Mouse (Mus musculus) urinary bladder, postnatal 4 days (tissue): ENCODE data around the gene Tex22.

Source experiments
- DNase-seq, 2 experiments: peaks; one replicate each; pipeline ENCODE4 v3.0.0; 2021 to 2022; ENCODE audit warnings: low spot score in 2 of 2

Tex22 gene

GRCm38 (mm10) chr12:113074329-113075062 lies at the start of gene Tex22:
TSS of gene Tex22 (plus strand) at chr12:113074502.
- DNase-seq = peak; percentile 83 to 86

DNA sequence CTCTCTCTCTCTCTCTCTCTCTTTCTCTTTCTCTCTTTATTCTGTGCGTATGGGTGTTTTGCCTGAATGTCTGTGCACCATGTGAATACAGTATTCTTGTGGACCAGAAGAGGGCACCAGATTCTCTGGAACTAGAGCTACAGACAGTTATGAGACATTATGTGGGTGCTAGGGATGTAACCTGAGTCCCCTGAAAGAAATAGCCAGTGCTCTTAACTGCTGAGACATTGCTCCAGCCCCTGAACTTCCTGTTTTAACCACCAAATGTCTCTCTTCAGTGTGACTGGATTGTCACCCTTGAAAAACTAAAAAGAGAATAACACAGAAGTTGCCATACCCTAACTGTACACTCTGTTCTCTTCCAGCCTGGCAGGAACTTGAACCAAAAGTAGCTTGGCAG lies 47.7 kb upstream of the Tex22 start:
- no peak for DNase-seq

DNA sequence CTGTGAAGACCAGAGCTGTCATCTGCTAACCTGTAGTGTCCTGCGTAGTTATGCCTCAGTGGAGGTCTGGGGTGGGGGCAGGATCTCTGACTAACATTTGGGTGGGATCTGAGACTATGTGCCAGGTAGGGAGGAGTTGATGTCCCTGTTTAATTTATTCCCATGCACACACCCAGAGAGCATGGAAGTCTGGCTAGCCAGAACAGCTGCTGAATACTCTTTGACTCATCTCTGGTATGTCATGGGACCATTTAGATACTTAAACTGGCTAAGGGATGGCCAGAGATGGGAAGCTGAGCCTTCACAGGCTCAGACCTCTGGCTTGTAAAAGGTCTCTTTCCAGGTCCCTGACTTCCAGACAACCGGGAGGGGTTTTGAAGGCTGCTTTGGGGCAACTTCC lies 46.8 kb upstream of the Tex22 start:
- DNase-seq = no peak

- no peak for DNase-seq
Observed at GRCm38 (mm10) chr12:113028067-113028466, 46.2 kb upstream of the Tex22 start.

DNA sequence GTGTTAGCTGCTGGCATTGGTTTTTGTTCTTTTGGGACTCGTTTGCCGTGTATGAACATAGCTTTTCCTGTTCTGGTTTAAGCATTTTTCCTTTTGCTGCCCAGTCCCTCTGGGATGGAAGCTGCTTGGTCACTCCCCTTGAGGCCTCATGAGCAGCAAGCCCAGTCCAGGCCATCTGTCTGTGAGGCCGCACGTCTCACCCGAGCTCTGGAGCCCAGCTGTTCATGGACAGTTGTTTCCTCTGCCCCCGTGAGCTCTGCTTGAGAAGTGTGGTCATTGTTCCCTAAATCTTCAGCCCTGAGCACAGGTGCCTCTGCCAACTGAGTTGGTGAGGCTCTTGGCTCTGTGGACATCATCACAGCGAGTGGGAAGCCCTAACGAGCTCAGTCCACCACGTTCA lies 45.4 kb upstream of the Tex22 start:
- DNase-seq = no peak

DNA sequence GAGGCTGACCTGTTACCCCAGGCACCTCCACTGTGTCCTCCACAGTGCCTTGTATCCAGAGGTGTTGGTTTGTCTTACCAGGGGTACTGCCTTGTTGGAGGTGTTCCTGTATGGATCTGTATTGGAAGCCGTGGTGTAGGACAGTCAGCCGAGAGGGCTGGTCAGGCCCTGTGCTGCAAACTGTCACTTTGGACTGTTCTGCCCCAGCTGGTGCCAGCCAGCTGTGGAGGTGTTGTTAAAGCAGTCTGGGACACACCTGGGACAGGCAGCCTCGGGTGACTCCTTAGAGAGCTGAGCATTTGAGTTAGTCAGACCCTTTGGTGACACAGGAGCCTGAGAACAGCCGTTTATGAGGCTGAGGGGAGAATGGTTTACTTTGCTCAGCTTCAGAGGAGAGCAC lies 44.3 kb upstream of the Tex22 start:
- DNase-seq = no peak

GRCm38 (mm10) chr12:113030993-113031392 lies 43.3 kb upstream of the Tex22 start:
- no peak for DNase-seq

GRCm38 (mm10) chr12:113031441-113031840 lies 42.9 kb upstream of the Tex22 start:
- DNase-seq = no peak

- DNase-seq = peak in 1 of 2 experiments; percentile 54
Observed at GRCm38 (mm10) chr12:113032296-113033250, 41.7 kb upstream of the Tex22 start.

GRCm38 (mm10) chr12:113035093-113035492 lies 39.2 kb upstream of the Tex22 start:
- no peak for DNase-seq

GRCm38 (mm10) chr12:113036996-113037395 lies 37.3 kb upstream of the Tex22 start:
- DNase-seq = no peak

DNA sequence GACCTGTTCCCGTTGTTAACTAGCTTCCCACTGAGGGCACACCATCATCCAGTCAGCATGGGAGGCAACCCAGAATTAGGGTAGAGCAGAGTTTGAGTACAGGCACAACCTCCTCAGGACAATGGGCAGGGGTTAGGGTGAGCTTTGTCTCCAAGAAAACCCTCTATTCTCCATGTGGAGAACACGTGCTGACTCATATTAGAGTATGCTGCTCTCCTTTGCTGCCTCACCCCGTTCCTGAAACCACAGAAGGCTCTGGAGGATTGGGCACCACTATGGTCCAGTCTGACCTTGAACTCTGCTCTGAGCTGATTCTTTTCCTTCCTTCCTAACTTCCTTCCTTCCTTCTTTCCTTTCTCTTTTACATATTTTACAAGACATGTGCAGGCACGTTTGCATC lies 35.9 kb upstream of the Tex22 start:
- no peak for DNase-seq

GRCm38 (mm10) chr12:113041481-113042439 lies 32.5 kb upstream of the Tex22 start:
- DNase-seq = no peak

- DNase-seq = no peak
Observed at GRCm38 (mm10) chr12:113042543-113042942, 31.8 kb upstream of the Tex22 start.

DNA sequence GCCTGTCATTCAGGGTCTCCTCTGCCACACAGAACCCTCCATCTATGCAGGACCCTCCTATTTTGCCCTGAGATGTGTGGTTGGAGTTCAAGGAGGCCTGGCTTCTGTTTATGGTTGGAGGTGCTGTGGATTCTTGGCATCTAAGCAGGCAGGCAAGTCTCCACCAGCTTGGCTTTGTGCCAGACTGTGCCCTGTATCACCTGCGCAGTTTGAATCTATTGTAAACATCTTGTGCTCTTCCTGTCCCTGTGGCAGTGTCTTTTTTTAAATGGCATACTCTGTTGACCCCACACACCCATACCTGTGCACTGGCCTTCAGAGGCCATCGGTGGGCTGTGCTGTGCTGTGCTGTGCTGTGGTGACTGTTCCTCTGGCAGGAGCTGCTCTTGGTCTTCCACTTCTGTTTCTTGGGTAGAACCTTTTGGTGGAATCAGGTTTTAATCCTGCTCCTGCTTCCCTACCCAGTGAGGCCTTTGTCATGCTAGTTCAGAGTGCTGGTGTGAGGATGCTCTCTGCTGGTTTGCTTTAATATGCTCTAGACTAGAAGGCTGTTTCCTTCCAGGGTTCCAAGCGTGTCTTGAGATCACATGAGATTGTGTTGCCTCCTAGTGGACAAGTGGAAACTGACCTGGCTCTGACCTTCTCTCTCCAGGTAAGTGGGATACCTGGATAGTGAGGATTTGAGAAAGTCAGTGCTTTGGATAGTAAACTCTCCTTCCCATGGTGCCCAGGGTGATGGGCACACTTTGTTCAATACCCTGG lies 29.2 kb upstream of the Tex22 start:
- DNase-seq = no peak

- DNase-seq = no peak
Observed at GRCm38 (mm10) chr12:113046861-113047260, 27.4 kb upstream of the Tex22 start.

DNA sequence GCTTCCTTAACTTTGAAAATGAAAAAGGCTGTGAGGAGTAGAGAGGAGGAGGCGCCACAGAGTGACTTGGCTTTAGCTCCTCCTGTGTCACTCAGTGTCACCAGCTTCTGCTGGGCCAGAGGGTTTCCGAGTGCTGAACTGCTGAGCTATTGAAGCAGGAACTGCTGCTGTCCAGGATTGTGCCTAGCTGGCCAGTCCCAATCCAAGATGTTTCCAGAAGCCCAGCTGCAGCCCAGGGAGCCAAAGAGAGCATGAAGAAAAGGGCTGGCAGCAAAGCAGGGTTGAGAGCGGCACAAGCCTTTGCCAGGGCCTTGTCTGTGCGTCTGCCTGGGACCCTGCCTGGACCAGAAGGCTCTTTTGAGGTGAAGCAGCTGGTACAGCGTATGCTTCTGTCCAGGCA lies 26.2 kb upstream of the Tex22 start:
- DNase-seq = no peak

DNA sequence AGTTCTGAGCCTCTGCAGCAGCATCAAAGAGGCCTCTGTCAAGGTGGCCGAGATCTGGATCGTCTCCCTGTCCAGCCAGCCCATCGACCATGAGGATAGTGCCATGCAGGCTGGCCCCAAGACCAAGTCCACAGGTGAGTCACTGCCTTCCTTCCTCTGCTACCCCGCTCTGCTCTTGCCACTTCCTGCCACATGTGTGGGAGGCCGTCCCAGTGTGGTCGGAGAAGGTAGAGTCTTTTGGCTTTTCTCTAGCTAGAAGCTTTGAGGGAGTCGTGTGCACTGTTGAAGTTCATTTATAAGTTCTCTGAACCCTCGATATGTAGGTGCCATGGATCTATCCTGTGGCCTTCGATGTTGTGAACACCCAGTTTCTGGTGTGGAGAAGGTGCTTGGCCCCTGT lies 24.5 kb upstream of the Tex22 start:
- DNase-seq = no peak

DNA sequence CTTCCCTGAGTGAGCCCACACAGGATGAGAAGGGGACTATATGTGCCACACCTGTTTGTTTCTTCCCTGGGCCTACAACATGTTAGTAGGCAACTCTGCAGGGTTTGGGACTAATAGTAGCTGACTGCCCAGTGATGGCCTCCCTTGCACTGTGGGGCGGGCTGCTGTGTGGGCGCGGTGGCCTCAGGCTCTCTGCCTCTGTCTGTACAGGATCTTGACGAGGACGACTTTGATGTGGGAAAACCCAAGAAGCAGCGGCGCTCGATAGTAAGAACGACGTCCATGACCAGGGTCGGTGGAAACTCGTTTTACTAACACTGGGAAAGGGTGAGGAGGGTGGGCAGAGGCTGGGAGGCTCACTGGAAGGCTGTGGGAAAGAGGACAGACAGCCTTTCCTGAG lies 23.6 kb upstream of the Tex22 start:
- no peak for DNase-seq

GRCm38 (mm10) chr12:113051628-113052403 lies 22.5 kb upstream of the Tex22 start:
- no peak for DNase-seq
